Mouse (Mus musculus) ES-Bruce4 (cell line): ENCODE measurements around the gene 2310034G01Rik. TPM values are rescaled to one million over a fixed set of nuclear protein-coding genes. Genes with fewer than 3 reads are reported as not detected.

Source experiments
- H3K27ac ChIP-seq: 2 replicates; pipeline ENCODE4 v1.5.1; 2012; ENCODE audit warnings: low read length, inconsistent platforms; ENCODE audit not compliant: insufficient read depth
- H3K27me3 ChIP-seq: 2 replicates; pipeline ENCODE4 v1.6.1; 2012; ENCODE audit warnings: mild to moderate bottlenecking, low read length, inconsistent platforms; ENCODE audit not compliant: control insufficient read depth, poor library complexity, insufficient read depth, severe bottlenecking
- H3K36me3 ChIP-seq: 2 replicates; pipeline ENCODE4 v1.6.1; 2012; ENCODE audit warnings: inconsistent platforms, mild to moderate bottlenecking, low read length, moderate library complexity; ENCODE audit not compliant: control insufficient read depth, poor library complexity, insufficient read depth, severe bottlenecking
- H3K4me1 ChIP-seq: one replicate; pipeline ENCODE4 v1.8.1; 2011; ENCODE audit warnings: low read length; ENCODE audit not compliant: control insufficient read depth, insufficient read depth
- H3K4me3 ChIP-seq: 2 replicates; pipeline ENCODE4 v1.5.1; 2011; ENCODE audit warnings: low read depth, mild to moderate bottlenecking, low read length
- H3K9ac ChIP-seq: 2 replicates; pipeline ENCODE4 v1.6.1; 2012; ENCODE audit warnings: low read depth, mild to moderate bottlenecking, inconsistent platforms; ENCODE audit not compliant: poor library complexity, severe bottlenecking
- H3K9me3 ChIP-seq: replicated peaks from 2 replicates; pipeline ENCODE4 v1.6.1; 2012; ENCODE audit warnings: mild to moderate bottlenecking, low read length, inconsistent platforms; ENCODE audit not compliant: control insufficient read depth, poor library complexity, insufficient read depth, severe bottlenecking
- CTCF ChIP-seq: IDR thresholded peaks from one replicate; pipeline ENCODE4 v1.8.1; 2011; ENCODE audit warnings: low read depth, low read length
- EP300 ChIP-seq: IDR thresholded peaks from 2 replicates; pipeline ENCODE4 v1.6.1; 2011; ENCODE audit warnings: low read depth, low read length; ENCODE audit not compliant: insufficient read depth
- POLR2A ChIP-seq: IDR thresholded peaks from one replicate; pipeline ENCODE4 v1.8.1; 2011; ENCODE audit warnings: low read length; ENCODE audit not compliant: insufficient read depth
- polyA plus RNA-seq: library from polyadenylated mRNA; stranded (reverse); fragments of >200 nt; gene quantifications from 2 replicates; pipeline ENCODE4 v1.2.4, GENCODE M21; 2011; ENCODE audit warnings: low read depth; ENCODE audit not compliant: missing spikeins, insufficient read depth, insufficient read length

Gene 2310034G01Rik
- polyA plus RNA-seq, 1 experiment = 0.43 TPM

DNA sequence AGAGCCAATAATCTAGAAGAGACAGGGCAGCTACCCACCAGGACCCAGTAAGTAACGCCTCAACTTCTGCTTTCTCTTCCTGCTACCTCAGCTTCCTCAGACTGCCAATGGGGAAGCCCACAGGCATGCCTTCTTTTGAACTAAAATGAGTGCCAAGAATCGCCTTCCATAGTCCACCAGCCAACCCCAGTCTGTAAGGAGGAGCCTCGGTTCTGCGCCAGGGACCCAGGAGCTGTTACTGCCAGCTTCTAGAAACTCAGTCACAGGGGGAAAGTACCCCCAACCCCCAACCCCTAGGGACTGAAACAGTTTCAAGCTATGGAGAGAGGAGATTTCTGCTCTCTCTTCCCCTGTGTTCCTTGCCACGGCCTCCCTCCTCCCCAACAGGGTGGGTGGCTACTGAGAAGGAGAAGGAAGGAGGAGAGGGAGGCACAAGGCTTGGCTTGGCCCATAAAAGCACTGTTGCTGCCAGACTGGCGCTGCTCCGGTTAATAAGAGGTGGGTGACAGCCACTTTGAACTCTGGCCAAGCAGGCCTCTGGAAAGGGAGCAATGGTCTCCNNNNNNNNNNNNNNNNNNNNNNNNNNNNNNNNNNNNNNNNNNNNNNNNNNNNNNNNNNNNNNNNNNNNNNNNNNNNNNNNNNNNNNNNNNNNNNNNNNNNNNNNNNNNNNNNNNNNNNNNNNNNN, 10.7 kb downstream of the 2310034G01Rik start:
- Histone ChIP-seq H3K4me1 (no peaks in the 10 kb centered on the region), H3K27ac (no peak overlapping the region), H3K9me3 (no peaks in the 10 kb centered on the region), H3K36me3 (no peaks in the 10 kb centered on the region), H3K27me3 (no peaks in the 10 kb centered on the region), H3K4me3 (no peak overlapping the region), H3K9ac (peak overlapping the region; percentile 41)
- no peak for TF ChIP-seq POLR2A
- no peak for TF ChIP-seq CTCF

DNA sequence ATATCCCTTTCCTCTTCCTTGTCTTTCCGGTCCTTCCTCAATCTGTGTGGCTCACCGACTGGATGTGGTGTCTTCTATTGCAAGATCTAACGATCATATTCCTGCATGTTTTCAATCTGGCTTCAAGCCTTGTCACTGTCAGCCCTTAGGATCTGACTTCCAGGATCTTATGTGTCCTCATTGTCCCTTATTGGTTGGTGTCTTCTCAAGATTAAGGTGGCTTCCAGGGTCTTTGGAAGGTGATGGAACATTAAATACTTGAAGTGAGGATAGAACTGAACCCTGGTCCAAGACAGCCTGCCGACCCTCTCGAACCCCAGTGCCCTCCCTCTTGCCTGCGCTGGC, 11.2 kb downstream of the 2310034G01Rik start:
- Histone ChIP-seq H3K36me3 (no peaks in the 10 kb centered on the region), H3K4me1 (no peaks in the 10 kb centered on the region), H3K9me3 (no peaks in the 10 kb centered on the region), H3K4me3 (no peak overlapping the region), H3K27ac (0 out of 2 replicates have a peak overlapping the region, but pooled peaks have one; percentile 11), H3K27me3 (no peaks in the 10 kb centered on the region), H3K9ac (peak overlapping the region; percentile 41)
- no peak for TF ChIP-seq EP300
- no peak for TF ChIP-seq POLR2A
- TF ChIP-seq CTCF = no peak

DNA sequence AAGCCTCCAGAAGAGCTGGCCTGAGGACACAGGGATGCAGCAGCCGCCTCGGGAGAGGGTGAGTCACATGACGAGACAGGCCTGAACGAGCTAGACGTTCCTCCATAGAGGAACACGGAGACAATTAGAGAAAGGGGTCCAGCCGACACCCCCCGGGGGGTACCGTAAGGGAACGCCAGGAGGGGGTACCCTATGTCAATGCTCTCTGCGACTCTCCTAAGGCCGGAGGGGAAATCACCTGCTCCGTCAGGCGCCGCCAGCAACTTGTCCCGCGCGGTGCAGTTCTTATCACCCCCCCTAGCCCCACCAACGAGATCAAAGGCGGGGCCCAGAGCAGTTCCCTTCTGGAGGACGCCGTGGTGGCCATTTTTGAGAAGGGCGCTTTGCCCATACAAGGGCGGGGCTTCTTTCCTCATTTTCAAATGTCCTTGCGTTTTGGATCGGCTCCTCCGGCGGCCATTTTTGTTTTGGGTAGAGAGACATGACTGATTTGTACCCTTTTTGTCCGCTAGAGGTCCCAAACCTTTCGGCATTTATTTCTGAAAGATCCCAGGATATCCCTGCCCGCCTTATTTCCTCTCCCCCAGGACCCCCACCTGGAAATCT, 11.7 kb downstream of the 2310034G01Rik start, which contains the start of gene Cuedc2:
Gene Cuedc2 (minus strand): TSS at position 372 of the 606 bp plus-strand sequence.
- H3K9me3 ChIP-seq = no peaks in the 10 kb centered on the region
- peak within 1 kb of the TSS; percentile 78 for H3K9ac ChIP-seq
- H3K4me1 ChIP-seq = no peaks in the 10 kb centered on the region
- TF ChIP-seq EP300 (no peak), CTCF (no peak), POLR2A (no peak)
- no peaks in the 10 kb centered on the region for H3K36me3 ChIP-seq
- H3K27me3 ChIP-seq = no peaks in the 10 kb centered on the region
- H3K27ac ChIP-seq = 0 out of 2 replicates have a peak within 1 kb of the TSS, but pooled peaks have one; percentile 11
- peak within 1 kb of the TSS; percentile 74 for H3K4me3 ChIP-seq

DNA sequence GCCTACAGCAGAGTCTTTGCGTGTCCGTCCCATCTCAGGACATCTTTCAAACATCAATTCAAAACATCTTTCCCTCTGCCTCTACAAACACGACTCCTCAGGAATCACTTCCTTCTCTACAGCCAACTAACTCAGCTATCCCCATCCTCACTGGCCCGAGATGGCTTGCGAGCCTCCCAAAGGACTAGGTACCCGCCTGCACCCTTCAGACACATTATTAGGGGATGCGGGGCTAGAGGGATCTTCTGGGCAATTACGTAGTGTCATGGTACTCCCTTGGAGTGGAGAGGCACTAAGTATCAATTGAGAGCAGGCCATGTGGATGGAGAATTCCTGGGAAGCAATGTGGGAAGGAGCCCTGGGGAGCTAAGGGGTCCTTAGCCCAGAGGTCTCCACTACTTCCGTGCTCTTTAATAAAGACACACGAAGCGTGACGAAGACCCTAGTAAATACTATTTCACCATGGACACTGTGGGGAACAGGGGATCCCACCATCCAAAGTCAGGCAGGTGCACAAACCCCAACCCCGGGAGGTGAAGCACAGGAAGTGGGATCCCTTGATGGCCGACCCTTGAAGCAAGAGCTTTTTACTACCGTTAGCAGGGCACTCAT, 12.3 kb downstream of the 2310034G01Rik start:
- no peaks in the 10 kb centered on the region for H3K27me3 ChIP-seq
- no peaks in the 10 kb centered on the region for H3K9me3 ChIP-seq
- H3K36me3 ChIP-seq = no peaks in the 10 kb centered on the region
- peak overlapping the region; percentile 78 for H3K9ac ChIP-seq
- TF ChIP-seq CTCF (no peak), EP300 (no peak), POLR2A (no peak)
- no peak overlapping the region for H3K27ac ChIP-seq
- H3K4me3 ChIP-seq = peak overlapping the region; percentile 74
- no peaks in the 10 kb centered on the region for H3K4me1 ChIP-seq

DNA sequence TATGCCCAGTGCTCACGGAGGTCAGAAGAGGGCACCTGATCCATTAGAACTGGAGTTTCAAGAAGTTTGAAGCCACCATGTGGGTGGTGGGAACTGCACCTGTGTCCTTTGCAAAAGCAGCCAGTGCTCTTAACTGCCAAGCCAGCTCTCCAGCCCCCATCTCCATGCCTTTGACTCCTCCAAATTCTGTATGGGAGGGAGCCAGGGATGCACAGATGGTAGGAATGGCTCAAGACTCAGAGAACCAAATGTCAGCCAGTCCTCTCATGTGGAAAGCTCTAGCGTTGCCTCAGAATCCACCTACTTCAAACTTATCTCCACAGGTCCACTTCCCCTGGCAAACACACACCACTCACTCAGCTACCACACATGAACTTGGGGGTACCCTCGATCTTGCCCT, 16.2 kb downstream of the 2310034G01Rik start:
- Histone ChIP-seq H3K4me3 (no peak overlapping the region), H3K4me1 (no peaks in the 10 kb centered on the region), H3K36me3 (no peaks in the 10 kb centered on the region; the same call in 1 of the 2 replicates), H3K9me3 (no peaks in the 10 kb centered on the region), H3K27me3 (no peaks in the 10 kb centered on the region), H3K9ac (no peak overlapping the region), H3K27ac (no peak overlapping the region)
- TF ChIP-seq EP300 = no peak
- TF ChIP-seq CTCF = no peak
- no peak for TF ChIP-seq POLR2A

DNA sequence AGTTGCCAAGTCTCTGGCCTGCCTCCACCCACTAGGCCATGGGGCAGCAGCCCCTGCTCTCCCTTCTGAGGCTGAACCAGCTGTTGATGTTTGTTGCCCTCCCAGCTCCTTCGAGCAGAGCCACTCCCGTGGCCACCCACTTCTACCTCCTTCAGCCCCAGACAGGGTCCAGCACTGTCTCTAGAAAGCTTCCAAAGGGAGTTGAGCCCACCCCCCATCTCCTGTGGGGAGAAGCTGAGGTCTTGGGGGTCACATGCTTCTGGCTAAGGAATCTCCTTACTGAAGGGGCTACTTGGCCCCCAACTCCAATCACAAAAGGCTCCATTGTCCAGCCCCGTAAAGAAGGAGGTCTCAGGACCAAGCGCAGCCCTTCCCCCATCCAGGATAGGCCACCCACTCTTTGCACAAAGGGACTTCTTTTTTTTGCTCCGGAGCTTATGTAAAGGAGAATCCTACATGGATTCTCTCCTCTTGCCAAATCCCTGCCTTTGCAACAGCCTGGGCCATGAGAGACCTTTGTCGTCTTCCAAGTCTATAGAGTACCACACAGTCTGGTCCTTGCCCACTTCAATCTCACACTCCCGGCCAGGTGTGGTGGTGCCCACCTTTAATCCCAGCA, 17.3 kb downstream of the 2310034G01Rik start:
- Histone ChIP-seq H3K27me3 (no peaks in the 10 kb centered on the region), H3K27ac (no peak overlapping the region), H3K9me3 (no peaks in the 10 kb centered on the region), H3K36me3 (no peaks in the 10 kb centered on the region; the same call in 1 of the 2 replicates), H3K4me1 (no peaks in the 10 kb centered on the region), H3K9ac (no peak overlapping the region), H3K4me3 (no peak overlapping the region)
- no peak for TF ChIP-seq POLR2A
- TF ChIP-seq CTCF = no peak
- no peak for TF ChIP-seq EP300
